Mouse (Mus musculus): ENCODE results near the gene Pias3. TPM values are rescaled to one million over a fixed set of nuclear protein-coding genes. Genes with fewer than 3 reads are reported as not detected.

Pias3 gene
- polyA plus RNA-seq, 1 experiment from 2014 or later = 16.1 TPM

GRCm38 (mm10) chr3:96692506-96692905, 3.7 kb upstream of the Pias3 start:
- peak; percentile 61 for TF ChIP-seq CTCF (IDR thresholded peaks at IDR 0.05; ENCODE audit: low read depth)
- ATAC-seq = no peak
- H3K4me2 ChIP-seq (replicated peaks; ENCODE audit: low read depth) = no peak overlapping the region

GRCm38 (mm10) chr3:96693579-96693978, 2.6 kb upstream of the Pias3 start:
- H3K27me3 ChIP-seq (replicated peaks; ENCODE audit: control insufficient read depth, insufficient read depth, low read length) = no peaks in the 10 kb centered on the region
- H3K36me3 ChIP-seq (ENCODE audit: control insufficient read depth, insufficient read depth) = no peaks in the 10 kb centered on the region
- no peak overlapping the region for H3K4me3 ChIP-seq (ENCODE audit: low read depth, low read length)
- WGBS = 48% methylated on average over 1 of the region's 1 CpGs
- no peak overlapping the region for H3K27ac ChIP-seq (ENCODE audit: low read depth, low read length)
- ATAC-seq = no peak
- H3K9me3 ChIP-seq (ENCODE audit: control insufficient read depth) = no peaks in the 10 kb centered on the region
- no peak overlapping the region for H3K9ac ChIP-seq (ENCODE audit: low read depth, low read length)
- TF ChIP-seq CTCF (IDR thresholded peaks at IDR 0.05; ENCODE audit: low read depth) = no peak
- H3K4me2 ChIP-seq (replicated peaks; ENCODE audit: low read depth) = no peak overlapping the region
- H3K4me1 ChIP-seq (replicated peaks; ENCODE audit: control insufficient read depth, insufficient read depth, low read length) = no peaks in the 10 kb centered on the region

More at GRCm38 (mm10) chr3:96692506-96692905, 3.7 kb upstream of the Pias3 start:
- Histone ChIP-seq H3K4me3 (ENCODE audit: low read depth, low read length) (no peak overlapping the region), H3K9me3 (ENCODE audit: control insufficient read depth) (no peaks in the 10 kb centered on the region), H3K27ac (ENCODE audit: low read depth, low read length) (no peak overlapping the region), H3K36me3 (ENCODE audit: control insufficient read depth, insufficient read depth) (no peaks in the 10 kb centered on the region), H3K27me3 (replicated peaks; ENCODE audit: control insufficient read depth, insufficient read depth, low read length) (no peaks in the 10 kb centered on the region), H3K4me1 (replicated peaks; ENCODE audit: control insufficient read depth, insufficient read depth, low read length) (no peaks in the 10 kb centered on the region), H3K9ac (ENCODE audit: low read depth, low read length) (no peak overlapping the region)
- 36% methylated on average over 3 of the region's 3 CpGs for WGBS

GRCm38 (mm10) chr3:96696766-96697732, 865 bp downstream of the Pias3 start:
- TF ChIP-seq CTCF (IDR thresholded peaks at IDR 0.05; ENCODE audit: low read depth) = no peak
- Histone ChIP-seq H3K4me3 (ENCODE audit: low read depth, low read length) (peak overlapping the region; percentile 98), H3K27me3 (replicated peaks; ENCODE audit: control insufficient read depth, insufficient read depth, low read length) (no peaks in the 10 kb centered on the region), H3K4me2 (replicated peaks; ENCODE audit: low read depth) (peak overlapping the region; percentile 89), H3K9me3 (ENCODE audit: control insufficient read depth) (no peaks in the 10 kb centered on the region), H3K9ac (ENCODE audit: low read depth, low read length) (peak overlapping the region; percentile 68), H3K36me3 (ENCODE audit: control insufficient read depth, insufficient read depth) (peaks cover 23% of the 10 kb centered on the region), H3K4me1 (replicated peaks; ENCODE audit: control insufficient read depth, insufficient read depth, low read length) (no peaks in the 10 kb centered on the region), H3K27ac (ENCODE audit: low read depth, low read length) (peak overlapping the region; percentile 90)
- under 1% methylated on average over 84 of the region's 85 CpGs for WGBS
- peak; percentile 92 for ATAC-seq

GRCm38 (mm10) chr3:96698993-96699690, 3.0 kb downstream of the Pias3 start:
- 63% methylated on average over 19 of the region's 19 CpGs for WGBS
- no peak overlapping the region for H3K4me2 ChIP-seq (replicated peaks; ENCODE audit: low read depth)
- TF ChIP-seq CTCF (IDR thresholded peaks at IDR 0.05; ENCODE audit: low read depth) = no peak
- no peaks in the 10 kb centered on the region for H3K9me3 ChIP-seq (ENCODE audit: control insufficient read depth)
- H3K36me3 ChIP-seq (ENCODE audit: control insufficient read depth, insufficient read depth) = peaks cover 41% of the 10 kb centered on the region
- H3K4me3 ChIP-seq (ENCODE audit: low read depth, low read length) = no peak overlapping the region
- H3K27ac ChIP-seq (ENCODE audit: low read depth, low read length) = no peak overlapping the region
- H3K9ac ChIP-seq (ENCODE audit: low read depth, low read length) = no peak overlapping the region
- no peaks in the 10 kb centered on the region for H3K4me1 ChIP-seq (replicated peaks; ENCODE audit: control insufficient read depth, insufficient read depth, low read length)
- no peaks in the 10 kb centered on the region for H3K27me3 ChIP-seq (replicated peaks; ENCODE audit: control insufficient read depth, insufficient read depth, low read length)
- no peak for ATAC-seq

GRCm38 (mm10) chr3:96700376-96700775, 4.2 kb downstream of the Pias3 start:
- no peak overlapping the region for H3K4me2 ChIP-seq (replicated peaks; ENCODE audit: low read depth)
- ATAC-seq = no peak
- H3K4me1 ChIP-seq (replicated peaks; ENCODE audit: control insufficient read depth, insufficient read depth, low read length) = no peaks in the 10 kb centered on the region
- H3K4me3 ChIP-seq (ENCODE audit: low read depth, low read length) = no peak overlapping the region
- peak; percentile 68 for TF ChIP-seq CTCF (IDR thresholded peaks at IDR 0.05; ENCODE audit: low read depth)
- H3K36me3 ChIP-seq (ENCODE audit: control insufficient read depth, insufficient read depth) = peaks cover 52% of the 10 kb centered on the region
- no peaks in the 10 kb centered on the region for H3K9me3 ChIP-seq (ENCODE audit: control insufficient read depth)
- WGBS = 54% methylated on average over 7 of the region's 7 CpGs
- no peak overlapping the region for H3K9ac ChIP-seq (ENCODE audit: low read depth, low read length)
- no peak overlapping the region for H3K27ac ChIP-seq (ENCODE audit: low read depth, low read length)
- H3K27me3 ChIP-seq (replicated peaks; ENCODE audit: control insufficient read depth, insufficient read depth, low read length) = no peaks in the 10 kb centered on the region

GRCm38 (mm10) chr3:96701003-96701402, 4.8 kb downstream of the Pias3 start:
- no peak overlapping the region for H3K4me3 ChIP-seq (ENCODE audit: low read depth, low read length)
- H3K36me3 ChIP-seq (ENCODE audit: control insufficient read depth, insufficient read depth) = peaks cover 52% of the 10 kb centered on the region
- 93% methylated on average over 4 of the region's 4 CpGs for WGBS
- TF ChIP-seq CTCF (IDR thresholded peaks at IDR 0.05; ENCODE audit: low read depth) = no peak
- H3K4me2 ChIP-seq (replicated peaks; ENCODE audit: low read depth) = no peak overlapping the region
- ATAC-seq = no peak
- no peaks in the 10 kb centered on the region for H3K27me3 ChIP-seq (replicated peaks; ENCODE audit: control insufficient read depth, insufficient read depth, low read length)
- no peaks in the 10 kb centered on the region for H3K9me3 ChIP-seq (ENCODE audit: control insufficient read depth)
- H3K27ac ChIP-seq (ENCODE audit: low read depth, low read length) = no peak overlapping the region
- no peak overlapping the region for H3K9ac ChIP-seq (ENCODE audit: low read depth, low read length)
- H3K4me1 ChIP-seq (replicated peaks; ENCODE audit: control insufficient read depth, insufficient read depth, low read length) = no peaks in the 10 kb centered on the region

All from intestine, postnatal 0 days (tissue).